Mouse (Mus musculus) kidney, postnatal 14 days (tissue): ENCODE data around the gene Cst3.
A peak's percentile ranks its signal among the peaks of the same experiment; 100 is the strongest.

ENCODE experiments used
- DNase-seq: peaks from one replicate; pipeline ENCODE4 v3.0.0; 2022; ENCODE audit warnings: mixed read lengths

Gene Cst3

DNA sequence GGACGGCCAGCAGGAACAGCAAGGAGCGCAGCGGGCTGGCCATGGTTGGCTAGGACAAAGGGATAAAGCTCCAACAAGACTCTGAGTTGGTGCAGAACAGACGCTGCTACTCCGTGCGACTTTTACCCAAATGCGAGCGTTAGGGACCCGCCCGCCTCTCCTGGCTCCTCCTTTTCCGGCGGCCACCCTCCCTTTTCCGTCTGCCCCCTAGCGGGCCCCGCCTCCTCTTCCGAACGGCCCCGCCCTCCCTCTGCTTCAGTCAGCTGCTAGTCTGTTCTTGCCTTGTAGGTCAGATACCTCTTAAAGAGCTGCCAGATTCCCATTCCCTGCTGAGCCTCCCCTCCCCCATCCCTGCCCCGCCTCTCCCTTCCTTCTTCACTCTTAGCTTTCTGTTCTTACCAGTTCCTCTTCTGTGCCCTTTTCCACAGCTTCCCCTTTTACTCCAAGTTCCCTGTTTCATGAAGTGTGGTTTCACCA, at the start of gene Cst3:
Cst3 (minus strand) TSS at position 358 of the 477 bp plus-strand sequence.
- DNase-seq: peak; percentile 96

DNA sequence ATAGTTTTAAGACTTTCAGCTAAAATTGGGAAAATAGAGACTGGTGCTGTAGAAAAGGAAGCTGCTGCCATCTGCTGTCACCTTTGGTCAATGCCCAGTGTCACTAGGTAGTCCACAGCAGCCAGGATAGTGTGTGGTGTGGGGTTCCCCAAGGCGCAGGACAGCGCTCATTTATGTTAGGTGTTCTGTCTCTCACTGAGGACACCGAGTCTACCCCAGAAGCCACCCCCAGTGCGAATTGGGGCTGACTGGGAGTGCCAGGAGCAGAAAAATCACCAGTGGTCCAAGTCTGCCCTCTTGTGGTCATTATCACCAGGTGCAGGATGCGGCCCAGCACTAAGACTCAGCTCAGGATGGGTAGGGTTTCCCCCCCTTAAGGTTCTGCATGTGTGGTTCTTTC, 26.8 kb upstream of the Cst3 start:
- peak; percentile 56 for DNase-seq

DNA sequence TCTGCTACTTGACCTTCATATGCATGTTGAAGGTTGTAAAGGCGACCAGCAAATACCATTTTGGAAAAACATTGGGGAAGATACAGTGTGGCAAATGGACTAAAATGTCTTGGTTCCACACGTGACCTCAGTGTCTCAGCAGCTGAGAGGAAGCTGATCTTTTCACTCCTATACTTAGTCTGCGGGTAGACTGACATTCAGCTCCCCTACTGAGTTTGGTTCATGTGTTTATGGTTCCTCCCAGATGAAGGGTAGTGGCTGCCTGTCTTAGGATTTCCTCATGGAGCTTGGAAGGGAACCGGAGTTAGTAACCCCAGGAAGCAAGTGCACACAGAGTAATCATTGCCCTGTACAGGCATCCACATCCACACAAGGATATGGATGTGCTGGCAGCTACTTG, 24.8 kb upstream of the Cst3 start:
- no peak for DNase-seq

- no peak for DNase-seq
Observed at GRCm38 (mm10) chr2:148896219-148896618, 20.7 kb upstream of the Cst3 start.

GRCm38 (mm10) chr2:148893107-148893506, 17.6 kb upstream of the Cst3 start:
- no peak for DNase-seq

DNA sequence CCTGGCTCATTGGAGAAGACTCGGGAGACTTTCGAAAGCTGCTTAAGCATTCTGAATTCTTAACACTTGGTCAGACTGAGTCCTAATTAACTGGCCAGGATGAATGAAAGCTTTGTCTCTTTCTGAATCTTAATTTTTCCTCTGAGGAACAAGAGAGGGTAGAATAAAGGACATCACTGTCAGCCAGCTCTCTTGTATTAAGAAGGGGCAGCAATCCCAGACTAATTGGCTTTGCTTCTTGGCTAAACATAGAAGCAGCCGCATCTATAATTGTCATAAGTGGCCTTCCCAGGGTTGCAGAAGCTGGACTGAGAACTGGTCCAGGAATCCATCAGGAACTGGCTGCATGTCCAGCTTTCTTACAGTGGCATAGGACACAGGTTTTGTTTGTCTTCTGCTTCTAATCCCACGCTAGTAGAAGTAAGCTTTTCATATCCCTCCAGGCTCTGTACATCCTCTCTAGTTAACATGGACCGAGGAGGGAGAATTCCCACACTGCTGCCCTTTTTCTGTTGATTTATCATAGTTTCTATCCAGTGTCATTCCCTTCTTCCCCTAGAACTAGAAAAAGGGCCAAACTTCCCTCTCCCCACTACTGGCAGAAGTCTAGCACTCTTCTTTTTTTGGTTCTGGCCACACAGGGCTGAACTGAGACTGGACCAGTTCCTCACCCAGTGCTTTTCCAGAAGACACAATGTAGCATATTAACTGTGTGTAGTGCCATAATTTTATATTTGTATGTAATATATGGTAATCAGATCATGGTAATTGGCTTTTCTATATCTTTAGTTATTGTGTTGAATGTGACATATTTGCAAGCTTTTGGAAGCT, 14.7 kb upstream of the Cst3 start:
- DNase-seq: no peak

- DNase-seq: no peak
Observed at GRCm38 (mm10) chr2:148889331-148890010, 14.0 kb upstream of the Cst3 start.

GRCm38 (mm10) chr2:148888872-148889271, 13.4 kb upstream of the Cst3 start:
- no peak for DNase-seq

GRCm38 (mm10) chr2:148884738-148885137, 9.2 kb upstream of the Cst3 start:
- no peak for DNase-seq

GRCm38 (mm10) chr2:148879199-148879598, 3.7 kb upstream of the Cst3 start:
- DNase-seq: peak; percentile 37

- no peak for DNase-seq
Observed at GRCm38 (mm10) chr2:148878641-148879130, 3.2 kb upstream of the Cst3 start.

DNA sequence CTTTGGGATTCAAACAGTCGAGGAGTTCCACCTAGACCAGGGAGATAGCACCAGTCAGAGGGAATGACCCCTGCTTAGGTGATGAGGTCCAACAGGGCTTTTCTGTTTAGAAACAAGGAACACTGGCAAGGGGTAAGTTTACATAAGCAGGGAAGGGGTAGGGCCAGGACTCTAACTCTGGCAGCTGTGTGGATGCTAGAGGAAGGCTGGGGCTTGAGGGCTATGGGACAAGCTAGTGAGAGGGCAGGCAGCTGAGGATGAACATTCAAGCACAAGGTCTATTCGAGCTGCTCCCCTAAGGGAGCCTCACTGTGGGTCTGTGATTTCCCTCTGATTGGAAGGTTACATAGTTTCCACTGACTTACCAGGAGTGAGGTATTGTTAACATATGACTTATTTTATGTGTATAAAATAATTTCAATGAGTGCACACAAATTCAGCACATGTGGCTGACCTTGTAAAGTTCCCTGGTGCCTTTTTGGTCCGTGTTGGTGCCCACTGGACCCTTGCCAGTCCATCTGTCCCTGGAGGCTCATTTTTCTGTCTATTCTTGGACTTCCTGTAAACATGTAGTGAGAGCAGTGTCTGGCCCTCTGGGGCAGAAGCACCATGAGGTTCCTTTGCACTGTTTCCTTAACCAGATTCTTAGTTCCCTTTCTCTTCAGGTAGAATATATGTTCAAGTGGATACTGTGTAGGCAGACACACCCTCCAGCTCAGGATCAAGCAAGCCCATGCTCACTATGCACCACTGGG, 1.7 kb upstream of the Cst3 start:
- DNase-seq: peak; percentile 50

- DNase-seq: peak; percentile 35
Observed at GRCm38 (mm10) chr2:148874617-148875334, 716 bp downstream of the Cst3 start.

DNA sequence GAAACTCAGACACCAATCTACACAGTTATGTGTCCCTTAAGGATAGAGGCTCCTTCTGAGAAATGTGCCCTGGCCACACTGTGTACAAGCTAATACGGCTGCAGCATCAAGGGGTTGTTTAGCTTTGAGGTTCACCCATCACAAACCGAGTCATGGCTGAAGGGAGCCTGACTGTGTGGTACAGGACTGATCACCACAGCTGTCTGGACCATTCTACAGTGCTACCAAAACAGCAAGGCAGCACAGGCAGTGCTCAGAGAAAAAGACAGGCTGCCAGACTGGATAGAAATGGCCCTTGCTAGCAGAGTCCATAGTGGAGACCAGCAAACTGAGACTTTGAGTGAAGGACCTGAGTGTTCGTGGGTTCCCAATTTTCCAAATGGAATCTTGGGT, 1.3 kb downstream of the Cst3 start:
- no peak for DNase-seq

DNA sequence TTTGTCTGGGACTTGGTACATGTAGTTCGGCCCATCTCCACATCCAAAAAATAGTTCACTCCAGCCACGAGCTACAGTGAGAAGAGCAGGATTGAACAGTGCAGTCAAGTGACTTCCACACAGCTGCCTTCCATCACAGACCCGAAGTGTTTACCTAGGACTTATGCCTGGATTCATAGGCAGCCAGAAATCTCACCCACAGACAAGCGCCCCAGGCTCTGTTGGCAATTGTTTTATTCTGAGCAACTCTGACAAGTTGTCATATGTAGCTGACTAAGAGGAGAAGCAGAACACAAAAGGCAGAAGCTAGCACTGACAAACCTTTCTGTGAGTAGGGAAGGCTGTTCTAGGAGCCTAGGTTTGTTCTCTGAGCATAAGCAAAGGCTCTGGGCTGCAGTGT, 2.6 kb downstream of the Cst3 start:
- no peak for DNase-seq

DNA sequence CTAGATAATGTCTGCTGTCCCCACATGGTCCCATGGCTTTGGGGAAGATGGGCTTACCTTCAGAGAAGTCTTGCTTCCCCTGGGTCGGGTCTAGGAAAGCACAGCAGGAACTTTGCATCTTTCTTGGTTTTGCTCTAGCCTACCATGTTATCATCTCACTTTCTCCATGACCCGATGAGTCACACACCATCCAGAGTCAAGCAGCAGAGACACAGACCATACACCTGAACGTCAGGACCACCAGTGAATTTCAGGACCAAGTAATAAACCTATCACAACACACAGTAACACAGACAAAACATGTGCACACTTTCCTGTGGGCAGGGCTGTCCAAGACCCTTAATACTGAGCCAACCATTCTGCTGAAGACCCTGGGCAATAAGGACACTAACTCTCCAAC, 5.0 kb downstream of the Cst3 start:
- DNase-seq: no peak

GRCm38 (mm10) chr2:148868959-148869358, 6.5 kb downstream of the Cst3 start:
- DNase-seq: no peak

DNA sequence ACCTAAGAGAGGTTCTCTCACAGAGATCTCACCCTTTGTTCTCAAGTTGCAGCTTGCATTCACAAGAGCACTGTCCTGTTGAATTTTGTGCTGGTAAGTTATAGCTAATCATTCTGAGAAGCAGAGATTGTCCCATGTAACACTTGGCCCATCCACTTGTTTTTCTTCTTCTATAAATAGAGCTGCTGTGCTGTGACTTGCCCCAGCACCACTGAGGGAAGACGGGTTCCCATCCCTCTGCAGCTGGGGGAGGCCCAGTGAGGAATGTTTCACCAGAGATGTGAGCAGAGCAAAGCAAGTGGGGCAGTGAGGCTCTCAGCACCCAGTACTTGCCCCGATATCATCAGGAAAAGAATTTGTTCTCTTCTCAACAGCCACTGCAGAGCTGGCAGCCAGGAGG, 10.5 kb downstream of the Cst3 start, which contains the start of gene 9230104L09Rik:
9230104L09Rik (minus strand) TSS at position 73 of the 400 bp plus-strand sequence.
- DNase-seq: no peak

- no peak for DNase-seq
Observed at GRCm38 (mm10) chr2:148861693-148862092, 13.8 kb downstream of the Cst3 start.

DNA sequence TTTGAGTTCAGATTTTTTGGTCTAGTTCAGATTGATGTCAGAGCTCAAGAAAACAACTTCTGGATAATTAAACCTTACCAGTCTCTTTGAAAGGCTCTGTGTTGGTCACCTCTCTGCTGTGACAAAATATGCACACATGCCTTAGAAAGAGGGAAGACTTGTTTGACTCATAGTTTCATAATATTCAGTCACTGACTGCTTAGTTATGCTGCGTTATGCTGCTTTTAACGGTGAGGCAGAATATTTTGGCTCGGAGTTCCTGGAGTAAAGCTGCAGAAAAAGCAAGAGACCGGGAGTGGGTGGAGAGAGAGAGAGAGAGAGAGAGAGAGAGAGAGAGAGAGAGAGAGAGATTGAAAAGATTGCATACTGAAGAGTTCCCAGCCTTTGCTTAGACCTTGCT, 14.5 kb downstream of the Cst3 start:
- DNase-seq: no peak

DNA sequence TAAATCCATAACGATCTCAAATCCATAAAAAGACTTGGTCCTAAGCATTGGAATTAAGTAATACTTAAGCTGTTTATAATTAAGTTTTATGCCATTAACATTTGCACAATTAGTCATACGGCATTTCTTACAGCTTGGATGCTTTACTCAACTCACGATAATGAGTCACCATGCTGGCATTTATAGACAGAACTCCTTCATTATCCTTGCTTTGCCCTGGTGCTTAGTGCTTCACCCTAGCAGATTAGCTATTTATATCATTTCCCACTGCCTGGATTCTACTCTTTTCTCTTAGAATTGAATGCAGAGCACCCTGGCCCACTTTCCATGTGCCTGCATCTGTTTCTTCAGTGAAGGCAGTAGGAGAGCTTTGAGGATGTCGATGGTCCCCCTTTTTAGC, 18.0 kb downstream of the Cst3 start:
- no peak for DNase-seq

- no peak for DNase-seq
Observed at GRCm38 (mm10) chr2:148856630-148857400, 18.7 kb downstream of the Cst3 start.
